Mouse (Mus musculus) forebrain, embryonic 15.5 days (tissue): Measurements from ENCODE around the gene Rgs2. TPM values are rescaled to one million over a fixed set of nuclear protein-coding genes. Genes with fewer than 3 reads are reported as not detected.

Experiments
- ATAC-seq: fragments of 200-750 bp; cut with Nextera tagmentation; replicated peaks from 2 replicates; pipeline ENCODE4 v1.8.0; 2017; ENCODE audit warnings: mild to moderate bottlenecking, moderate TSS enrichment, moderate library complexity
- H3K27ac ChIP-seq: fragments of 300-500 bp; sonication (generic); replicated peaks from 2 replicates; pipeline ENCODE4 v1.5.1; 2015; ENCODE audit warnings: mild to moderate bottlenecking, inconsistent platforms
- H3K27me3 ChIP-seq: fragments of 300-500 bp; sonication (generic); 2 replicates; pipeline ENCODE4 v1.6.1; 2015; ENCODE audit warnings: inconsistent platforms
- H3K36me3 ChIP-seq: fragments of 300-500 bp; sonication (generic); 2 replicates; pipeline ENCODE4 v1.6.1; 2015; ENCODE audit warnings: mild to moderate bottlenecking, inconsistent platforms
- H3K4me1 ChIP-seq: fragments of 300-500 bp; sonication (generic); 2 replicates; pipeline ENCODE4 v1.6.1; 2015; ENCODE audit warnings: inconsistent platforms
- H3K4me2 ChIP-seq: fragments of 300-500 bp; sonication (generic); replicated peaks from 2 replicates; pipeline ENCODE4 v1.6.1; 2015; ENCODE audit warnings: mild to moderate bottlenecking, inconsistent platforms
- H3K4me3 ChIP-seq: fragments of 300-500 bp; sonication (generic); 2 replicates; pipeline ENCODE4 v1.5.1; 2015; ENCODE audit warnings: mild to moderate bottlenecking, inconsistent platforms
- H3K9ac ChIP-seq: fragments of 300-500 bp; sonication (generic); replicated peaks from 2 replicates; pipeline ENCODE4 v1.6.1; 2015; ENCODE audit warnings: mild to moderate bottlenecking, inconsistent platforms
- H3K9me3 ChIP-seq: fragments of 300-500 bp; sonication (generic); 2 replicates; pipeline ENCODE4 v1.6.1; 2016; ENCODE audit warnings: inconsistent platforms
- WGBS: fragments of 180-500 bp; shearing (Covaris S2); methylation state at CpG from one replicate; pipeline ENCODE4 v1.1.7; 2015; ENCODE audit warnings: mixed read lengths; 5-methylcytosine and 5-hydroxymethylcytosine counted together
- polyA plus RNA-seq: library from polyadenylated mRNA; unstranded; fragments of >200 nt; fragmentation: Nextera tagmentation; extraction: Ambion mirVana; gene quantifications from 2 replicates; pipeline ENCODE4 v1.2.1, GENCODE M21; 2015

Gene Rgs2
- 79.6 and 88.7 TPM in 2 replicates for polyA plus RNA-seq

GRCm38 (mm10) chr1:144003904-144004740 is at the start of gene Rgs2:
Rgs2 (minus strand) TSS chr1:144004161.
- H3K4me1 ChIP-seq, result peaks cover 24% of the 10 kb centered on the region
- peak within 1 kb of the TSS; percentile 73 for H3K9ac ChIP-seq
- H3K4me3 ChIP-seq, result peak within 1 kb of the TSS; percentile 82
- H3K27me3 ChIP-seq, result no peaks in the 10 kb centered on the region
- peak within 1 kb of the TSS; percentile 81 for H3K27ac ChIP-seq
- H3K36me3 ChIP-seq, result peaks cover 8% of the 10 kb centered on the region; the same call in 1 of the 2 replicates
- under 1% methylated on average over 57 of the region's 57 CpGs for WGBS
- no peaks in the 10 kb centered on the region for H3K9me3 ChIP-seq
- H3K4me2 ChIP-seq, result peak within 1 kb of the TSS; percentile 68
- ATAC-seq, result peak; percentile 99

GRCm38 (mm10) chr1:144053401-144053800 is 49.4 kb upstream of the Rgs2 start:
- Histone ChIP-seq H3K4me1 (no peaks in the 10 kb centered on the region), H3K27ac (no peak overlapping the region), H3K9ac (no peak overlapping the region), H3K4me2 (no peak overlapping the region), H3K27me3 (no peaks in the 10 kb centered on the region), H3K36me3 (no peaks in the 10 kb centered on the region), H3K4me3 (no peak overlapping the region), H3K9me3 (no peaks in the 10 kb centered on the region)
- ATAC-seq, result no peak
- WGBS, result 89% methylated on average over 4 of the region's 4 CpGs

GRCm38 (mm10) chr1:144041826-144042225 is 37.9 kb upstream of the Rgs2 start:
- Histone ChIP-seq H3K4me1 (no peaks in the 10 kb centered on the region), H3K27ac (no peak overlapping the region), H3K4me2 (no peak overlapping the region), H3K9me3 (no peaks in the 10 kb centered on the region), H3K27me3 (no peaks in the 10 kb centered on the region), H3K36me3 (no peaks in the 10 kb centered on the region), H3K9ac (no peak overlapping the region), H3K4me3 (no peak overlapping the region)
- ATAC-seq, result no peak
- WGBS, result 100% methylated on average over 2 of the region's 2 CpGs

GRCm38 (mm10) chr1:144033498-144033897 is 29.5 kb upstream of the Rgs2 start:
- Histone ChIP-seq H3K4me1 (peaks cover 5% of the 10 kb centered on the region; the same call in 1 of the 2 replicates), H3K9me3 (no peaks in the 10 kb centered on the region), H3K4me3 (no peak overlapping the region), H3K9ac (no peak overlapping the region), H3K27me3 (no peaks in the 10 kb centered on the region), H3K27ac (no peak overlapping the region), H3K4me2 (no peak overlapping the region), H3K36me3 (no peaks in the 10 kb centered on the region)
- WGBS, result 86% methylated on average over 1 of the region's 1 CpGs
- no peak for ATAC-seq

GRCm38 (mm10) chr1:144030499-144030898 is 26.5 kb upstream of the Rgs2 start:
- Histone ChIP-seq H3K9me3 (no peaks in the 10 kb centered on the region), H3K36me3 (no peaks in the 10 kb centered on the region), H3K4me1 (peaks cover 5% of the 10 kb centered on the region; the same call in 1 of the 2 replicates), H3K27me3 (no peaks in the 10 kb centered on the region), H3K4me2 (no peak overlapping the region), H3K27ac (no peak overlapping the region), H3K4me3 (no peak overlapping the region), H3K9ac (no peak overlapping the region)
- peak; percentile 95 for ATAC-seq
- 24% methylated on average over 6 of the region's 6 CpGs for WGBS

GRCm38 (mm10) chr1:144029679-144030078 is 25.7 kb upstream of the Rgs2 start:
- Histone ChIP-seq H3K4me3 (no peak overlapping the region), H3K9ac (no peak overlapping the region), H3K27ac (no peak overlapping the region), H3K4me1 (peaks cover 5% of the 10 kb centered on the region; the same call in 1 of the 2 replicates), H3K36me3 (no peaks in the 10 kb centered on the region), H3K4me2 (no peak overlapping the region), H3K27me3 (no peaks in the 10 kb centered on the region), H3K9me3 (no peaks in the 10 kb centered on the region)
- ATAC-seq, result no peak
- WGBS, result 92% methylated on average over 10 of the region's 10 CpGs

GRCm38 (mm10) chr1:144018417-144018958 is 14.5 kb upstream of the Rgs2 start:
- no peaks in the 10 kb centered on the region for H3K4me1 ChIP-seq
- H3K27ac ChIP-seq, result no peak overlapping the region
- H3K9me3 ChIP-seq, result no peaks in the 10 kb centered on the region
- H3K36me3 ChIP-seq, result no peaks in the 10 kb centered on the region
- 51% methylated on average over 7 of the region's 7 CpGs for WGBS
- peak; percentile 89 for ATAC-seq
- H3K27me3 ChIP-seq, result no peaks in the 10 kb centered on the region
- no peak overlapping the region for H3K9ac ChIP-seq
- H3K4me3 ChIP-seq, result no peak overlapping the region
- no peak overlapping the region for H3K4me2 ChIP-seq

- H3K9ac ChIP-seq, result no peak overlapping the region
- no peaks in the 10 kb centered on the region for H3K36me3 ChIP-seq
- ATAC-seq, result no peak
- no peaks in the 10 kb centered on the region for H3K4me1 ChIP-seq
- no peaks in the 10 kb centered on the region for H3K27me3 ChIP-seq
- H3K4me3 ChIP-seq, result no peak overlapping the region
- no peak overlapping the region for H3K27ac ChIP-seq
- H3K4me2 ChIP-seq, result no peak overlapping the region
- no peaks in the 10 kb centered on the region for H3K9me3 ChIP-seq
Observed at GRCm38 (mm10) chr1:144013913-144014312, 10.0 kb upstream of the Rgs2 start.

- Histone ChIP-seq H3K36me3 (no peaks in the 10 kb centered on the region), H3K4me3 (no peak overlapping the region), H3K27me3 (no peaks in the 10 kb centered on the region), H3K4me1 (peaks cover 21% of the 10 kb centered on the region), H3K4me2 (no peak overlapping the region), H3K9me3 (no peaks in the 10 kb centered on the region), H3K9ac (no peak overlapping the region), H3K27ac (no peak overlapping the region)
- WGBS, result 76% methylated on average over 6 of the region's 6 CpGs
- ATAC-seq, result no peak
Observed at GRCm38 (mm10) chr1:144007341-144007740, 3.4 kb upstream of the Rgs2 start.

- WGBS, result 5% methylated on average over 8 of the region's 8 CpGs
- peak overlapping the region; percentile 10; the same call in 1 of the 2 replicates for H3K4me3 ChIP-seq
- no peaks in the 10 kb centered on the region for H3K27me3 ChIP-seq
- no peaks in the 10 kb centered on the region for H3K9me3 ChIP-seq
- H3K27ac ChIP-seq, result no peak overlapping the region
- no peak for ATAC-seq
- H3K9ac ChIP-seq, result peak overlapping the region; percentile 4; the same call in 1 of the 2 replicates
- 0 out of 2 replicates have a peak, but pooled peaks cover 2% of the 10 kb centered on the region for H3K36me3 ChIP-seq
- peak overlapping the region; percentile 33 for H3K4me2 ChIP-seq
- peaks cover 24% of the 10 kb centered on the region for H3K4me1 ChIP-seq
Observed at GRCm38 (mm10) chr1:144006542-144006941, 2.6 kb upstream of the Rgs2 start.

- Histone ChIP-seq H3K4me1 (peaks cover 24% of the 10 kb centered on the region), H3K4me3 (no peak overlapping the region), H3K27me3 (no peaks in the 10 kb centered on the region), H3K9me3 (no peaks in the 10 kb centered on the region), H3K9ac (no peak overlapping the region), H3K36me3 (peaks cover 8% of the 10 kb centered on the region; the same call in 1 of the 2 replicates), H3K4me2 (no peak overlapping the region), H3K27ac (no peak overlapping the region)
- ATAC-seq, result no peak
Observed at GRCm38 (mm10) chr1:144005648-144006047, 1.7 kb upstream of the Rgs2 start.

- H3K27me3 ChIP-seq, result no peaks in the 10 kb centered on the region
- H3K36me3 ChIP-seq, result peaks cover 8% of the 10 kb centered on the region; the same call in 1 of the 2 replicates
- peaks cover 24% of the 10 kb centered on the region for H3K4me1 ChIP-seq
- WGBS, result under 1% methylated on average over 9 of the region's 9 CpGs
- peak overlapping the region; percentile 81 for H3K27ac ChIP-seq
- peak overlapping the region; percentile 82 for H3K4me3 ChIP-seq
- H3K4me2 ChIP-seq, result peak overlapping the region; percentile 68
- no peaks in the 10 kb centered on the region for H3K9me3 ChIP-seq
- ATAC-seq, result no peak; the same call in 1 of the 2 replicates
- H3K9ac ChIP-seq, result peak overlapping the region; percentile 73
Observed at GRCm38 (mm10) chr1:144004741-144005140, 780 bp upstream of the Rgs2 start.
